Mouse (Mus musculus) forebrain, embryonic 14.5 days (tissue): ENCODE measurements at regions not wholly inside any gene's neighbourhood (a gene's known extent, or its start where the extent isn't known, plus 50 kb on each side); places are given as distances from the start of the nearest gene placed in this dataset.

Experiments used
- ATAC-seq: fragments of 200-750 bp; cut with Nextera tagmentation; 2 replicates; pipeline ENCODE4 v1.8.0; 2017; ENCODE audit warnings: mild to moderate bottlenecking, moderate library complexity
- DNase-seq: peaks from one replicate; pipeline ENCODE4 v3.0.0-alpha.2; 2015; ENCODE audit warnings: low spot score
- H3K27ac ChIP-seq: fragments of 300-500 bp; sonication (generic); 2 replicates; pipeline ENCODE4 v1.5.1; 2014; ENCODE audit warnings: low read depth, mild to moderate bottlenecking, control low read depth, low read length, moderate library complexity
- H3K27me3 ChIP-seq: fragments of 300-500 bp; sonication (generic); replicated peaks from 2 replicates; pipeline ENCODE4 v1.6.1; 2014; ENCODE audit warnings: low read length, control low read depth, mixed read lengths; ENCODE audit not compliant: control insufficient read depth, insufficient read depth
- H3K36me3 ChIP-seq: fragments of 300-500 bp; sonication (generic); 2 replicates; pipeline ENCODE4 v1.6.1; 2014; ENCODE audit warnings: low read length, control low read depth; ENCODE audit not compliant: control insufficient read depth, insufficient read depth
- H3K4me1 ChIP-seq: fragments of 300-500 bp; sonication (generic); 2 replicates; pipeline ENCODE4 v1.6.1; 2014; ENCODE audit warnings: antibody characterized with exemption, low read length, control low read depth; ENCODE audit not compliant: control insufficient read depth, insufficient read depth
- H3K4me2 ChIP-seq: fragments of 300-500 bp; sonication (generic); 2 replicates; pipeline ENCODE4 v1.6.1; 2014; ENCODE audit warnings: mild to moderate bottlenecking, control low read depth, low read length
- H3K4me3 ChIP-seq: fragments of 300-500 bp; sonication (generic); 2 replicates; pipeline ENCODE4 v1.5.1; 2014; ENCODE audit warnings: low read depth, low read length, control low read depth
- H3K9ac ChIP-seq: fragments of 300-500 bp; sonication (generic); 2 replicates; pipeline ENCODE4 v1.6.1; 2014; ENCODE audit warnings: mild to moderate bottlenecking, low read length, control low read depth, moderate library complexity
- H3K9me3 ChIP-seq: fragments of 300-500 bp; sonication (generic); replicated peaks from 2 replicates; pipeline ENCODE4 v1.6.1; 2016; ENCODE audit warnings: low read length, control low read depth, mixed read lengths; ENCODE audit not compliant: control insufficient read depth
- WGBS: fragments of 180-500 bp; shearing (Covaris S2); extraction: QIAGEN DNeasy Blood & Tissue Kit; methylation state at CpG from one replicate; pipeline ENCODE4 v1.1.7; 2014; 5-methylcytosine and 5-hydroxymethylcytosine counted together

DNA sequence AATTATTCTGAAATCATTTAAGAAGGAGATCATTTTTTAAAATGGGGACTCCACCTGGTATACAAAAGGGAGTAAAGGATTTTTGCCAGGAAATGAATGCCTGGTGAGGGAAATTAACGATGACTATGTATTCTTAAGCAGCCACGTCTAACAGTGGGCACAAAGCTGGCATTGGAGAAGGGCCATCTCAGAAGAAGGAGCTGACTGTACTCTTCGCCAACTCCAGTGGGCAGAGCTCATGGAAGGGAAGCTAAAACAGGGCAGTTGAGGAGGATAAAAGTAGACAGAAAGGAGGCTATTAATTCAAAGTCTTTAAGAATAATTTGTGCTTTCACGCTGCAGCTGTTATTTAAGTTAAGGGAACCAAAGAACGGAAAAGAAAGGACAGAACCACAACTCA is 294.2 kb downstream of the H2al1n start:
- no peaks in the 10 kb centered on the region for H3K36me3 ChIP-seq
- H3K4me1 ChIP-seq: no peaks in the 10 kb centered on the region
- H3K9me3 ChIP-seq: no peaks in the 10 kb centered on the region
- H3K27ac ChIP-seq: no peak overlapping the region
- no peak overlapping the region for H3K4me3 ChIP-seq
- no peak overlapping the region for H3K4me2 ChIP-seq
- DNase-seq (peak; percentile 4), ATAC-seq (no peak)
- H3K27me3 ChIP-seq: no peaks in the 10 kb centered on the region
- no peak overlapping the region for H3K9ac ChIP-seq
- 50% methylated on average over 5 of the region's 5 CpGs for WGBS
